Comparison of ENCODE assay signal across 8 mouse cellular contexts in genomic region chr12:81033389-81034041, GRCm38 (mm10). TPM values are rescaled to one million over a fixed set of nuclear protein-coding genes. Genes with fewer than 3 reads are reported as not detected.
DNase-seq lines count a peak whose midpoint lies in the region; ATAC-seq lines count a peak whose summit lies in the region.

No protein-coding gene starts in this region.

- no peak overlapping the region for H3K4me3 ChIP-seq in neural tube, embryonic 14.5 days (ENCODE audit: low read depth, low read length)

- intact Hi-C loops in heart, postnatal 14 days (cut with DNase I): no loop called here

- ATAC-seq in neural tube, embryonic 14.5 days (ENCODE audit: low read depth): peak; percentile 80

- H3K9ac ChIP-seq in neural tube, embryonic 14.5 days (replicated peaks; ENCODE audit: low read depth, low read length): no peak overlapping the region

- no peak overlapping the region for H3K4me2 ChIP-seq in neural tube, embryonic 14.5 days (ENCODE audit: low read depth, low read length)

- peak; percentile 30 to 41 for DNase-seq in adrenal gland, adult 18-20 months (ENCODE audit: low spot score in 2 of 2)
- no peak for DNase-seq in adrenal gland, postnatal 4 days (ENCODE audit: low spot score in 2 of 2)
- DNase-seq in brain, adult 2 months (ENCODE audit: low read depth, low spot score): peak; percentile 74
- peak; percentile 27 for DNase-seq in left cerebral cortex, adult 11 months (ENCODE audit: low spot score)
- no peak for DNase-seq in kidney, postnatal 25 days
- no peak for DNase-seq in heart, postnatal 14 days
- DNase-seq in T-cell, adult 2 months (ENCODE audit: low spot score): no peak

- WGBS in neural tube, embryonic 14.5 days: 49% methylated on average over 15 of the region's 15 CpGs

- H3K9me3 ChIP-seq in neural tube, embryonic 14.5 days (ENCODE audit: control insufficient read depth, low read length): no peaks in the 10 kb centered on the region

- H3K4me1 ChIP-seq in neural tube, embryonic 14.5 days (ENCODE audit: control insufficient read depth, insufficient read depth, low read length): peaks cover 6% of the 10 kb centered on the region; the same call in 1 of the 2 replicates

- H3K36me3 ChIP-seq in neural tube, embryonic 14.5 days (ENCODE audit: control insufficient read depth, insufficient read depth, low read length): no peaks in the 10 kb centered on the region

- no peaks in the 10 kb centered on the region for H3K27me3 ChIP-seq in neural tube, embryonic 14.5 days (ENCODE audit: control insufficient read depth, insufficient read depth, low read length)

- no peak overlapping the region for H3K27ac ChIP-seq in neural tube, embryonic 14.5 days (ENCODE audit: low read depth, low read length)

RNA-seq across cellular contexts. Expression of gene Smoc1, which starts 6.9 kb away (rescaled TPM):
- 100 to 1,000 TPM; 101 to 131 TPM for total RNA-seq in adrenal gland, adult 18-20 months (2021)
- total RNA-seq in adrenal gland, postnatal 4 days (2021): 10 to 100 TPM; 86.0 to 89.7 TPM
- polyA plus RNA-seq in neural tube, embryonic 14.5 days (2014; fragmentation: Nextera tagmentation; extraction: Ambion mirVana): 10.1 and 11.0 TPM in 2 replicates
- 1 to 10 TPM; 5.5 to 7.5 TPM for total RNA-seq in heart, postnatal 14 days (2021)

Comparison
In these comparisons a context has a peak if more than half of its experiments do, and no peak if none do; other contexts are left out.
1. DNase-seq: peak in adrenal gland, adult 18-20 months (2 of 2), brain, adult 2 months (single experiment) and left cerebral cortex, adult 11 months (single experiment); none in adrenal gland, postnatal 4 days (0 of 2), kidney, postnatal 25 days (0 of 2), heart, postnatal 14 days (0 of 2) and T-cell, adult 2 months (single experiment).
2. RNA of gene Smoc1, which starts 6.9 kb away (total RNA-seq): 101 to 131 TPM in adrenal gland, adult 18-20 months and 86.0 to 89.7 TPM in adrenal gland, postnatal 4 days; 5.5 to 7.5 TPM in heart, postnatal 14 days; every median in the first group is over 10 times any median in the second.